22 mouse cellular contexts compared by ENCODE assay signal in the genomic region with DNA sequence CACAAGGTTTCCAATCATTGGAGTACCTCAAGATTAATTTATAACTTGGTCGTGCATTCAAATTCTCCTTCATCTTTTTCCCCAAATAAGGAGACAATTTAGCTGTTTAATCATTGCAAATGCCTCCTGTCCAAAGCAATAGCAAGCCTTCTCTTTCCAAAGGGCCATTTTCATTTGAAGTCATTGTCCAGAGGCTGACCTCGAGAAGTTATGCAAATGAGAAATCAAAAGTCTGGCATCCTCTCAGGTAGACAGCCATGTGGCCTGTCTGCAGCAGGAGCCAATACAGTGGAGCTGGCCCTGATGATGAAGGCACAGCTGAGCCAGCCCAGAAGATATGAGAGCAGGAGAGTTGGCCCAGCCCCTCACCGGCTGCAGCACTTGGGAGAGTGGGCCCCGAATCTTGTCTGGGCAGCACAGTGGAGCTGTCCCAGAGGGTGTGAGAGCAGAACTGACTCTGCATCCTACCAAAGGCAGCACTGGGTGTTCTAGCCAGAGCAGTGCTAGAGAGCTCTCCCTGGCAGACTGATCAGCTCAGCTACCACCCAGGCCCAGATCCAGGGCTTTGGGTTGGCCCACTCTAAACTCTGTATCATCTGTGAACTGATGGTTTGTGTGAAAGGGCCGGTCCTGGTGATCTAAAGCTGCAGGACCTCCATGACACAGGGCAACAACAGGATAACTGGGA.
DNase-seq lines count a peak whose midpoint lies in the region; ATAC-seq lines count a peak whose summit lies in the region.
"Had no signal": no experiment of that assay in that cellular context is flagged by ENCODE, and none has a peak within 500 bp of the region (broad histone marks: within the 10 kb centered on the region; RNA-seq: fewer than 3 reads in every experiment).

No protein-coding gene starts in this region.

- H3K27ac ChIP-seq in embryonic facial prominence, embryonic 11.5 days (replicated peaks; ENCODE audit: low read depth, low read length): peak overlapping the region; percentile 70
- H3K27ac ChIP-seq: forebrain, embryonic 12.5 days; heart, embryonic 10.5 days; hindbrain, embryonic 15.5 days; liver, embryonic 13.5 days; midbrain, embryonic 10.5 days; stomach, postnatal 0 days had no signal

- H3K9me3 ChIP-seq in embryonic facial prominence, embryonic 11.5 days (replicated peaks; ENCODE audit: control insufficient read depth, low read length): no peaks in the 10 kb centered on the region
- H3K9me3 ChIP-seq: forebrain, embryonic 12.5 days; heart, embryonic 10.5 days; hindbrain, embryonic 15.5 days; liver, embryonic 13.5 days had no signal

- ATAC-seq in embryonic facial prominence, embryonic 11.5 days (replicated peaks; ENCODE audit: insufficient number of reproducible peaks, low FRiP score, low TSS enrichment, low read depth): no peak
- ATAC-seq: intestine, postnatal 0 days had no signal

- H3K4me2 ChIP-seq in embryonic facial prominence, embryonic 11.5 days (ENCODE audit: low read depth, low read length): no peak overlapping the region
- H3K4me2 ChIP-seq: forebrain, embryonic 12.5 days; hindbrain, embryonic 15.5 days; liver, embryonic 13.5 days had no signal

- no peaks in the 10 kb centered on the region for H3K27me3 ChIP-seq in embryonic facial prominence, embryonic 11.5 days (ENCODE audit: control insufficient read depth, insufficient read depth, low read length)
- H3K27me3 ChIP-seq: forebrain, embryonic 12.5 days; hindbrain, embryonic 15.5 days; liver, embryonic 13.5 days had no signal

- H3K4me3 ChIP-seq in embryonic facial prominence, embryonic 11.5 days (ENCODE audit: low read depth, low read length): no peak overlapping the region
- H3K4me3 ChIP-seq: forebrain, embryonic 12.5 days; heart, embryonic 10.5 days; hindbrain, embryonic 15.5 days; liver, embryonic 13.5 days; midbrain, embryonic 10.5 days had no signal

- H3K4me1 ChIP-seq in embryonic facial prominence, embryonic 11.5 days (ENCODE audit: control insufficient read depth, insufficient read depth, low read length): no peaks in the 10 kb centered on the region
- H3K4me1 ChIP-seq: heart, embryonic 10.5 days; liver, embryonic 13.5 days had no signal

- intact Hi-C loops in left cerebral cortex, postnatal 4 days (cut with DNase I): no loop called here

- no peak overlapping the region for H3K9ac ChIP-seq in embryonic facial prominence, embryonic 11.5 days (replicated peaks; ENCODE audit: low read length)
- H3K9ac ChIP-seq: forebrain, embryonic 12.5 days; hindbrain, embryonic 15.5 days; liver, embryonic 13.5 days had no signal

- H3K36me3 ChIP-seq in embryonic facial prominence, embryonic 11.5 days (replicated peaks; ENCODE audit: control insufficient read depth, insufficient read depth, low read depth, low read length): no peaks in the 10 kb centered on the region
- H3K36me3 ChIP-seq: forebrain, embryonic 12.5 days; heart, embryonic 10.5 days; hindbrain, embryonic 15.5 days; liver, embryonic 13.5 days; midbrain, embryonic 10.5 days had no signal

- DNase-seq in heart, adult 11 months: peak; percentile 71
- no peak for DNase-seq in heart, adult 8-10 months (ENCODE audit: low spot score)
- DNase-seq in left cerebral cortex, postnatal 4 days: peak; percentile 30
- no peak for DNase-seq in left cerebral cortex, adult 9 months (ENCODE audit: low spot score in 2 of 2)
- DNase-seq in embryonic facial prominence, embryonic 11.5 days (ENCODE audit: low spot score): peak; percentile 33
- peak; percentile 7 to 34 for DNase-seq in kidney, postnatal 36 days
- DNase-seq in thymus, postnatal 0 days (ENCODE audit: low spot score): no peak
- DNase-seq: adrenal gland, adult 8-10 months; cerebellum, adult 11-12 months; gastrocnemius, postnatal 25 days; heart, postnatal 10 days; layer of hippocampus, adult 9-11 months; liver, embryonic 13.5 days; lung, postnatal 4 days; right cerebral cortex, postnatal 25 days; thymus, postnatal 25 days had no signal

- 51% methylated on average over 5 of the region's 5 CpGs for WGBS in embryonic facial prominence, embryonic 11.5 days

Comparison
In these comparisons a context has a peak if more than half of its experiments do, and no peak if none do; other contexts are left out.
1. DNase-seq: peak in heart, adult 11 months (single experiment), left cerebral cortex, postnatal 4 days (single experiment), embryonic facial prominence, embryonic 11.5 days (single experiment) and kidney, postnatal 36 days (2 of 2); none in heart, adult 8-10 months (single experiment), left cerebral cortex, adult 9 months (0 of 2) and thymus, postnatal 0 days (single experiment).